In genomic region chr9:8902277-8902676, GRCm38 (mm10) we compare ENCODE assay signal across 9 mouse cellular contexts. TPM values are rescaled to one million over a fixed set of nuclear protein-coding genes. Genes with fewer than 3 reads are reported as not detected.
DNase-seq lines count a peak whose midpoint lies in the region; ATAC-seq lines count a peak whose summit lies in the region.
"Had no signal": no experiment of that assay in that cellular context is flagged by ENCODE, and none has a peak within 500 bp of the region (broad histone marks: within the 10 kb centered on the region; RNA-seq: fewer than 3 reads in every experiment).

No protein-coding gene starts in this region.

- peaks cover 54% of the 10 kb centered on the region for H3K27me3 ChIP-seq in liver, embryonic 13.5 days
- peaks cover 60% of the 10 kb centered on the region for H3K27me3 ChIP-seq in liver, embryonic 12.5 days (replicated peaks)
- peaks cover 51% of the 10 kb centered on the region for H3K27me3 ChIP-seq in hindbrain, embryonic 13.5 days
- H3K27me3 ChIP-seq in neural tube, embryonic 13.5 days, result peaks cover 57% of the 10 kb centered on the region

- H3K9ac ChIP-seq in liver, embryonic 13.5 days, result no peak overlapping the region
- no peak overlapping the region for H3K9ac ChIP-seq in liver, embryonic 12.5 days
- peak overlapping the region; percentile 80 for H3K9ac ChIP-seq in hindbrain, embryonic 13.5 days
- peak overlapping the region; percentile 72 for H3K9ac ChIP-seq in neural tube, embryonic 13.5 days

- no peak for ATAC-seq in cerebellum, adult (ENCODE audit: insufficient number of reproducible peaks, low FRiP score, low TSS enrichment)
- no peak for ATAC-seq in liver, embryonic 13.5 days (ENCODE audit: low read depth)
- no peak for ATAC-seq in liver, embryonic 12.5 days
- 0 out of 2 replicates have a peak, but pooled peaks have one; percentile 2 for ATAC-seq in hindbrain, embryonic 13.5 days (ENCODE audit: low FRiP score)
- 0 out of 2 replicates have a peak, but pooled peaks have one; percentile 3 for ATAC-seq in neural tube, embryonic 13.5 days (ENCODE audit: low read depth)

- H3K4me2 ChIP-seq in liver, embryonic 13.5 days, result 0 out of 2 replicates have a peak overlapping the region, but pooled peaks have one; percentile 54
- no peak overlapping the region for H3K4me2 ChIP-seq in liver, embryonic 12.5 days
- peak overlapping the region; percentile 94 for H3K4me2 ChIP-seq in hindbrain, embryonic 13.5 days
- H3K4me2 ChIP-seq in neural tube, embryonic 13.5 days, result peak overlapping the region; percentile 95

- H3K27ac ChIP-seq in liver, embryonic 13.5 days, result no peak overlapping the region
- no peak overlapping the region for H3K27ac ChIP-seq in liver, embryonic 12.5 days
- peak overlapping the region; percentile 67; the same call in 1 of the 2 replicates for H3K27ac ChIP-seq in hindbrain, embryonic 13.5 days
- H3K27ac ChIP-seq in neural tube, embryonic 13.5 days (replicated peaks), result 0 out of 2 replicates have a peak overlapping the region, but pooled peaks have one; percentile 64
- H3K27ac ChIP-seq: gastrocnemius, adult 2 months had no signal

- 0 out of 2 replicates have a peak, but pooled peaks cover 5% of the 10 kb centered on the region for H3K4me1 ChIP-seq in liver, embryonic 13.5 days (replicated peaks)
- peaks cover 7% of the 10 kb centered on the region; the same call in 1 of the 2 replicates for H3K4me1 ChIP-seq in liver, embryonic 12.5 days
- H3K4me1 ChIP-seq in hindbrain, embryonic 13.5 days (replicated peaks), result peaks cover 20% of the 10 kb centered on the region
- H3K4me1 ChIP-seq in neural tube, embryonic 13.5 days (replicated peaks), result peaks cover 23% of the 10 kb centered on the region

- no peak overlapping the region for H3K4me3 ChIP-seq in liver, embryonic 13.5 days (replicated peaks)
- H3K4me3 ChIP-seq in liver, embryonic 12.5 days, result no peak overlapping the region
- H3K4me3 ChIP-seq in hindbrain, embryonic 13.5 days, result peak overlapping the region; percentile 68
- peak overlapping the region; percentile 63 for H3K4me3 ChIP-seq in neural tube, embryonic 13.5 days

- H3K36me3 ChIP-seq in liver, embryonic 13.5 days, result no peaks in the 10 kb centered on the region
- no peaks in the 10 kb centered on the region for H3K36me3 ChIP-seq in liver, embryonic 12.5 days
- no peaks in the 10 kb centered on the region for H3K36me3 ChIP-seq in hindbrain, embryonic 13.5 days
- H3K36me3 ChIP-seq in neural tube, embryonic 13.5 days, result no peaks in the 10 kb centered on the region

- WGBS in liver, embryonic 13.5 days (ENCODE audit: insufficient replicate concordance), result 27% methylated on average over 3 of the region's 3 CpGs
- WGBS in liver, embryonic 12.5 days (ENCODE audit: insufficient replicate concordance), result 21% methylated on average over 3 of the region's 3 CpGs
- WGBS in hindbrain, embryonic 13.5 days, result 30% methylated on average over 3 of the region's 3 CpGs
- 26% methylated on average over 3 of the region's 3 CpGs for WGBS in neural tube, embryonic 13.5 days

- no peaks in the 10 kb centered on the region for H3K9me3 ChIP-seq in liver, embryonic 13.5 days (replicated peaks)
- no peaks in the 10 kb centered on the region for H3K9me3 ChIP-seq in liver, embryonic 12.5 days (replicated peaks)
- no peaks in the 10 kb centered on the region for H3K9me3 ChIP-seq in hindbrain, embryonic 13.5 days
- H3K9me3 ChIP-seq in neural tube, embryonic 13.5 days, result no peaks in the 10 kb centered on the region

- peak; percentile 15 to 30 for DNase-seq in cerebellum, postnatal 10 days
- no peak for DNase-seq in liver, embryonic 13.5 days
- no peak for DNase-seq in spleen, postnatal 10 days (ENCODE audit: low spot score in 2 of 2)
- DNase-seq in ovary, postnatal 36 days (ENCODE audit: low spot score), result no peak

RNA-seq across cellular contexts. Expression of gene Pgr, which starts 2.6 kb away (rescaled TPM):
- polyA plus RNA-seq in liver, embryonic 13.5 days (2015; fragmentation: Nextera tagmentation; extraction: Ambion mirVana), result not detected in 2 replicates
- 0.06 TPM in 2 replicates for polyA plus RNA-seq in liver, embryonic 12.5 days (2016; fragmentation: Nextera tagmentation; extraction: Ambion mirVana)
- 1.5 and 1.7 TPM in 2 replicates for polyA plus RNA-seq in hindbrain, embryonic 13.5 days (2015; fragmentation: Nextera tagmentation; extraction: Ambion mirVana)
- polyA plus RNA-seq in neural tube, embryonic 13.5 days (2015; fragmentation: Nextera tagmentation; extraction: Ambion mirVana), result 1.3 and 1.7 TPM in 2 replicates

Comparison
In these comparisons a context has a peak if more than half of its experiments do, and no peak if none do; other contexts are left out.
1. DNase-seq: peak in cerebellum, postnatal 10 days (2 of 2); none in liver, embryonic 13.5 days (single experiment), spleen, postnatal 10 days (0 of 2) and ovary, postnatal 36 days (single experiment).
2. ATAC-seq: peak in hindbrain, embryonic 13.5 days (single experiment) and neural tube, embryonic 13.5 days (single experiment); none in cerebellum, adult (single experiment), liver, embryonic 13.5 days (single experiment) and liver, embryonic 12.5 days (single experiment).
3. H3K27ac ChIP-seq: peak in hindbrain, embryonic 13.5 days (single experiment) and neural tube, embryonic 13.5 days (single experiment); none in liver, embryonic 13.5 days (single experiment) and liver, embryonic 12.5 days (single experiment).
4. H3K4me3 ChIP-seq: peak in hindbrain, embryonic 13.5 days (single experiment) and neural tube, embryonic 13.5 days (single experiment); none in liver, embryonic 13.5 days (single experiment) and liver, embryonic 12.5 days (single experiment).
5. H3K9ac ChIP-seq: peak in hindbrain, embryonic 13.5 days (single experiment) and neural tube, embryonic 13.5 days (single experiment); none in liver, embryonic 13.5 days (single experiment) and liver, embryonic 12.5 days (single experiment).